Mouse (Mus musculus): ENCODE results near the gene Armcx1. TPM values are rescaled to one million over a fixed set of nuclear protein-coding genes. Genes with fewer than 3 reads are reported as not detected.
"Not testable (repeated sequence)": the region's sequence is repeated elsewhere in the genome, so short reads cannot be mapped to it uniquely, and the experiment has no call there.

The Armcx1 gene
- polyA plus RNA-seq, 1 experiment from 2014 or later: 47.2 TPM

- ATAC-seq (ENCODE audit: insufficient number of reproducible peaks, low FRiP score): 0 out of 2 replicates have a peak, but pooled peaks have one; percentile 51
- H3K4me1 ChIP-seq (replicated peaks): 0 out of 2 replicates have a peak, but pooled peaks cover 8% of the 10 kb centered on the region
- H3K27me3 ChIP-seq (replicated peaks): no peaks in the 10 kb centered on the region
- H3K9ac ChIP-seq: peak overlapping the region; percentile 89
- H3K4me2 ChIP-seq: peak overlapping the region; percentile 66
- 23% methylated on average over 11 of the region's 13 CpGs for WGBS
- H3K36me3 ChIP-seq: no peaks in the 10 kb centered on the region
- peak overlapping the region; percentile 91 for H3K27ac ChIP-seq (ENCODE audit: poor library complexity, severe bottlenecking)
- peak overlapping the region; percentile 89 for H3K4me3 ChIP-seq
- no peaks in the 10 kb centered on the region for H3K9me3 ChIP-seq (replicated peaks)
Measured at GRCm38 (mm10) chrX:134757293-134757995, 39.7 kb downstream of the Armcx1 start.

GRCm38 (mm10) chrX:134763428-134764198, 45.9 kb downstream of the Armcx1 start:
- H3K36me3 ChIP-seq; ATAC-seq (ENCODE audit: insufficient number of reproducible peaks, low FRiP score); H3K4me1 ChIP-seq (replicated peaks); H3K27ac ChIP-seq (ENCODE audit: poor library complexity, severe bottlenecking); H3K4me2 ChIP-seq; H3K27me3 ChIP-seq (replicated peaks); H3K9ac ChIP-seq; H3K4me3 ChIP-seq; H3K9me3 ChIP-seq (replicated peaks): not testable (repeated sequence)
- WGBS: 39% methylated on average over 4 of the region's 4 CpGs

Small RNA genes lying within 50 kb of the gene (microRNA-seq; reads per million reads assigned to microRNA genes)
- gene Mir7093: not detected

Other genes with a start within 250 kb of the Armcx1 start
- gene Taf7l, start 241.5 kb upstream of the Armcx1 start, polyA plus RNA-seq (2016; fragmentation: Nextera tagmentation; extraction: Ambion mirVana): not detected in 2 replicates
- gene Timm8a1, start 176.1 kb upstream of the Armcx1 start, polyA plus RNA-seq (2016; fragmentation: Nextera tagmentation; extraction: Ambion mirVana): 75.0 and 76.1 TPM in 2 replicates
- gene Btk, start 134.4 kb upstream of the Armcx1 start, polyA plus RNA-seq (2016; fragmentation: Nextera tagmentation; extraction: Ambion mirVana): 1.2 and 1.3 TPM in 2 replicates
- gene Rpl36a, start 132.3 kb upstream of the Armcx1 start, polyA plus RNA-seq (2016; fragmentation: Nextera tagmentation; extraction: Ambion mirVana): 287 and 289 TPM in 2 replicates
- gene Gla, start 116.8 kb upstream of the Armcx1 start, polyA plus RNA-seq (2016; fragmentation: Nextera tagmentation; extraction: Ambion mirVana): 3.8 and 4.9 TPM in 2 replicates
- 124 and 128 TPM in 2 replicates for gene Hnrnph2, start 116.8 kb upstream of the Armcx1 start, polyA plus RNA-seq (2016; fragmentation: Nextera tagmentation; extraction: Ambion mirVana)
- gene Armcx4, start 31.4 kb upstream of the Armcx1 start, polyA plus RNA-seq (2016; fragmentation: Nextera tagmentation; extraction: Ambion mirVana): 5.0 and 5.4 TPM in 2 replicates
- 18.9 and 23.2 TPM in 2 replicates for gene Armcx6, start 33.5 kb downstream of the Armcx1 start, polyA plus RNA-seq (2016; fragmentation: Nextera tagmentation; extraction: Ambion mirVana)
- 98.1 and 98.3 TPM in 2 replicates for gene Armcx3, start 38.6 kb downstream of the Armcx1 start, polyA plus RNA-seq (2016; fragmentation: Nextera tagmentation; extraction: Ambion mirVana)
- gene Armcx2, start 91.3 kb downstream of the Armcx1 start, polyA plus RNA-seq (2016; fragmentation: Nextera tagmentation; extraction: Ambion mirVana): 67.0 and 69.1 TPM in 2 replicates
- 0.57 and 0.74 TPM in 2 replicates for gene Nxf2, start 246.8 kb downstream of the Armcx1 start, polyA plus RNA-seq (2016; fragmentation: Nextera tagmentation; extraction: Ambion mirVana)

Measured in heart, embryonic 12.5 days (tissue).